Mouse (Mus musculus): ENCODE data around the gene Gm5941.
"Not testable (repeated sequence)": the region's sequence is repeated elsewhere in the genome, so short reads cannot be mapped to it uniquely, and the experiment has no call there.

Gene Gm5941

GRCm38 (mm10) chrX:92489649-92490048 lies at the start of gene Gm5941:
Gene Gm5941 (plus strand): TSS chrX:92489949.
- CTCF ChIA-PET, result not testable (repeated sequence)

DNA sequence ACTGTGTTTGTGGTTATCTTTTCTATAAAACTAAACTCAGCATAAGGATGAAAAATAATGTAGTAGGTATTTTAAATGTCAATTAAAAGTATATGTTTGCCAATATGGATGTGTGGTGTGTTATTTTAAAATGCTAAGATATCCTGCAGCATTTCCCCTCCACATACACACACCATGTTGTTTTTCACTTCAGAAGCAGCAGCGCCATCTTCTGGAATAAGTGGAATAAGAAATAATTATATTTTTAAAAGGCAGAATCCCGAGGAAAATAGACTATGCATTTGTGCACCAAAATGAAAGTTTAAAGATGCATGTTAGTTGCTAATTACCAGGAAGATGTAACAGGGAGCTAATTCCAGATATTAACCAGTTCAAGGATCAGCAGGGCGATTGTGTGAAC lies 29.3 kb upstream of the Gm5941 start:
- CTCF ChIA-PET, result no interaction called here

GRCm38 (mm10) chrX:92464773-92465172 lies 25.0 kb upstream of the Gm5941 start:
- CTCF ChIA-PET, result no interaction called here

- CTCF ChIA-PET, result no interaction called here
Observed at GRCm38 (mm10) chrX:92498254-92498653, 8.5 kb downstream of the Gm5941 start.

DNA sequence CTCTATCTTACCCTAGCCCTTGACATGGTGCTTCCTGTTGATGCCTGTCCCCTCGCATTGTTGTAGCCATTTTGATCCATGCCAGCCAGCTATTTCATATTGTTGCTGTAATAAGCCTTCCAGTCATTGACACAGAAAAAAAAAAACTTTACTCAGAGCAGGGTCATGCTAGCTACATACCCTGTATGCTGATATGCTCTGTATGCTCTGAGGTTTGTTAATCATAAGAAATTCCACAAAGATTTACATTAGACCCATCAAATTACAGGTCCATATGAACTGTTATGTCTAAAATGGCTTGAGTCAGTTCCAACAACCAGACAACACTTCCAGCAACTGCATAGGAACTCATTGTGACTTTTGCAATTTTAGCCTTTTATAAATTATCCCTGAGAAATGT lies 38.1 kb downstream of the Gm5941 start:
- CTCF ChIA-PET, result no interaction called here
